Mouse (Mus musculus) CD4-positive, CD25-positive, alpha-beta regulatory T cell, adult 4 months (primary cell): ENCODE measurements around the gene Nhsl1. TPM values are rescaled to one million over a fixed set of nuclear protein-coding genes. Genes with fewer than 3 reads are reported as not detected.

Experiments
- ATAC-seq: one replicate; pipeline ENCODE4 v1.8.0; 2017
- polyA plus RNA-seq, 2 experiments: library from polyadenylated mRNA; unstranded; fragments of 100-300 nt; shearing (Covaris generic); gene quantifications; one replicate each; pipeline ENCODE4 v1.2.1; 2017

The Nhsl1 gene
- polyA plus RNA-seq, 2 experiments from 2014 or later: 1.5 to 2.2 TPM

DNA sequence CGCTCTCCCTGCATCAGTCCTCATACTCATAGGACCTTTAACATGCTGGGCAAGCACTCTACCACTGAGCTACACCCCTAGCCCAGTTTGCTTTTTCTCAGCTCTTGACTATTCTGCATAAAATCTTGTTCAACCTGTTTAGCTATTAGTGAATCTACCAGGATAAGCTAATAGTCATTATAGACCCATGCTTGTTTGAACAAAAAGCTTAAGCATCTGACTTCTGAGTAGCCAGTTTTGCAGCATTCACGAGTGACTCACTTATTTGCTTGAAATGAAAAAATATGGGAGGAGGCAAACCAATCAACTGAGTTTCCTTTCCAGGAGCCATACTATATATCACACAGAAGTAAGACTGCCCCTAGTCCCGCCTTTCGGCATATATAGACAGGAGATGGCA lies 32.0 kb downstream of the Nhsl1 start:
- ATAC-seq: no peak

DNA sequence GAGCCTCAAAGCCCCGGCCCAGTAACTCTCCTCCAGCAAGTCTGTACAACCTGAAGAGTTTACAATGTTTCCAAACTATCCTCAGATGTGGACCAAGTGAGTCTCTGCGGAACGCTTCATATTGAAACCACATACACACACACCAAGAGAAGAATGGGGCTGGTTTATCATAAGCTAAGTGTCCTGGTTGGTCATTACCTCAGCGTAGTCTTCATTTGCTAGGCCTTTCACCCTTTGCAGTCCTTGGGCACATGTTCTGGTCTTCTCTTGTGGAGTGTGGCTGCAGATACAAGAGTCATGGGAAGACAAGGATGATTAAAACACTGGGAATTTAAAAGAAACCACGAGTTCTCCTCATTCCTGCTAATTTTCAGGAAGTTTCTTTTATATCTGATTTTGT lies 34.2 kb downstream of the Nhsl1 start:
- ATAC-seq: no peak

DNA sequence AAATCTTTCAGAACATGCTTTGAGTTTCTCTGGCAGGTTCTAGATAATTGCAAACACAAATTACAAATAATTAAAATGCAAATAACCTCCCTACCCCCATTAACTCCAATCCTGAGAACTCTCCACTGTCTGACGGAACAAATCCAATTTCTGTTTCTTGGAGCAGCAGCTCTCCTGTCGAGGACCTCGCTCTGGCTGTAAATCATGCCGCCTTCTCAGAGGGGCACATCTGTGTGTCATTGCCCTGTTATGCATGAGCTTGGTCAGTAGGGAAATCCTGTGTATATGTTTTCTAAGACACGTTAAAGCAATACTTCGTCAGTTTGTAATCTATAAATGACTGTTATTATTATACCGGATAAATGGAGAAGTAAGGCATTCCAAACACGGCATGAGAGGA lies 35.3 kb downstream of the Nhsl1 start:
- ATAC-seq: no peak

DNA sequence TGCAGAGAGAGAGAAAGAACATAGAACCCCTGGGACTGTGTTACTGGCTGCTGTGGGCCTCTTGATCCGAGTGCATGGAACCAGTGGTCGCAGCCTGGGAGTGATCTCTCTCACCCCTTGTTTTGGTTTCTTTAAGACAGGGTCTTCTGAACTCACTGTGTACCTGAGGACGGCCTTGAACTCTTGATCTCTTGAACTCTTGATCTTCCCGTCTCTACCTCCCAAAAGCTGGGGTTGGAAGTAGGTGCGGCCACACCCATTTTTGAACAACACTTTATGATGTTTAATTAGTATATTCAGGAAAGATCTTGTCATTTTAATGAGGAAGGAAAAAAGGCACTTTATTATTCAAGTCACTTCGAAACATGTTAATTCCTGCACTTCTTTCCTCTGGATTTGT lies 37.7 kb downstream of the Nhsl1 start:
- no peak for ATAC-seq

DNA sequence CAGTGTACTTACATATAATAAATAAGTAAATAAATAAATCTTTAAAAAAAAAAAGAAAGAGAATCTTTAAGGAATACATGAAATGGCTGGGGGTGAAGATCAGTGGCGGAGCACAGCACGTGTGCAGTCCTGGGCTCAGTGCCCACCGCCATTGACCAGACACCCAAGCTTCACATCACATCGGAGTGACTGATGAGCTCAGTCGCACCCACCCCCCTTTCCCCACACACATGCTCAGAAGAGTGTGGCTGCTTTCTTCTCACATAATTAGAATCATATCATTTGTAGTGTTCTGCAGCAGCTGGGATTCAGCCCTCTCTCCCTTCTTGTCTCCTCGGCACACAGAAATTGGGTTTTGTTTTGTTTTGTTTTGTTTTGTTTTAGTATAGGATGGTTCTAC lies 38.4 kb downstream of the Nhsl1 start:
- no peak for ATAC-seq

DNA sequence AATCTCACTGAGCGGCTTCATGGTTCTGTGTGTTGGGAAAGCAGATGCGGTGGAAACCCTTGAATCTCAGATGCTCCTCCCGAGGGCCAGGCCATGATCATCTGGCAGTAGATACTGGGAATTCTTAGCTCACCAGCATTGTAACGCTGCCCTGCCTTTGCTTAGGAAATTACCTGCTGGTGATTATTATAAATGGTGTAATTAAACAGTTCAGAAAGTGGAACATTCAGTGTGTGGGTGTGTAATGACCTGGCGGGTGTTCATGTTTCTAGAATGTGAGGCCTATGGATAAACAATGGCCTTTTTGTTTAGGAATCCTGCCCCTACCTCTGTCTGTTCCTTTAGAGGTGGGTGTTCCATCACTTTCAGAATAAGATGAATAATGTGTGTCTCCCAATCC lies 39.7 kb downstream of the Nhsl1 start:
- ATAC-seq: no peak

DNA sequence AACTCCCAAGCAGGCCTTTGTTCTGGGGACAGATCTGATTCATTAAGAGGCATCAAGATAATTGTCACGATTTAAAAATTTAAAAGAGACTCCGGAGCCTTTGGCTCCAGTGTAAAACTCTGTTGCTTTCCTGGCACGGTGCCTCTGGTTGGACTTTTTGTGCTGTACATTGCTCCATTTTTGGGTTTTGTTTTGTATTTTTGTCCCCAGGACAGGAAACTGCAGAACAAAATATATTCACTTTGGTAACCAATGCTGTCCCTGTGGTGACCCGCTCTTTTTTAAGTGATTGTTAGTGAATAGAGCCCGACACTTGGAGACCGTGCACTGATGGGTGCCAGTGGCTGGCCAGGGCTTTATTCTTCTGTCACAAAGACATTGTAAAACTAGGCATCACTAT lies 41.4 kb downstream of the Nhsl1 start:
- no peak for ATAC-seq

DNA sequence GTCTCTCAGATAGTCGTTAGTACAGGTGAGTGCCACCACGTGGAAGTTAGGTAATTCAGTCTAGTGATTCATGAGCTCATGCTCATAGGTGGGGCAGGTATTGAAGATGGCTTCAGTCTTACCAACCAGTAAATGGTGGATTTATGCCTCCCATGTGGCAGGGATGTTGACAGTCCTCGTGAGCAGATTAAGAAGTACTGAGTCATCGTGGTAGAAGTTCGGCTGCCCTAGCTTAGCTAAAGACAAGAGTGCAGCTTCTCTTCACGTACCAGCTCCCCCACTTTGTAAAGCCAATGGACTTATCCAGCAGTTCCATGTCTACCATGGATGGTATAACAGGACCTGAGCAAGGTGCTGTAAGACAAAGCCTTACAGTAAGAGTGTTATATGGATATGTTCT lies 46.6 kb downstream of the Nhsl1 start:
- ATAC-seq: no peak

DNA sequence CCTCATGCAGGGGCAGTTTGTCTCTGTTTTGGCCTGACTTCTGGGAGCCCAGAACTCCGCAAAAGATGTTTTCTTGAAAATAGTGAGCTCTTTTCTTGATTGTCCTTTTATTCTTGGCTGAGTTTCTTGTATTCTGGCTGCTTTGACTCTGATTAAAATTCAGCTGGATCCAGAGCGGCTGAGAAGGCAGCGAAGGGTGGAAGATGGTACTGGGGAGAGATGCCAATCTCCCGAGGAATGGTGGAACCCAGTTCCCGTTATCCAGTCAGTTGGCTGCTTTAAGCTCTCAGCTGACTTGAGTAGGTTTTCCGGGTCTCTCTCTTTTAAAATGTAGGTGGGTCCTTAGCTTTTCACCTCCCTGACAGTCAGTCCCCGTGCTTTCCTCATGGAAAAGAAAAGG lies 47.9 kb downstream of the Nhsl1 start:
- ATAC-seq: no peak

DNA sequence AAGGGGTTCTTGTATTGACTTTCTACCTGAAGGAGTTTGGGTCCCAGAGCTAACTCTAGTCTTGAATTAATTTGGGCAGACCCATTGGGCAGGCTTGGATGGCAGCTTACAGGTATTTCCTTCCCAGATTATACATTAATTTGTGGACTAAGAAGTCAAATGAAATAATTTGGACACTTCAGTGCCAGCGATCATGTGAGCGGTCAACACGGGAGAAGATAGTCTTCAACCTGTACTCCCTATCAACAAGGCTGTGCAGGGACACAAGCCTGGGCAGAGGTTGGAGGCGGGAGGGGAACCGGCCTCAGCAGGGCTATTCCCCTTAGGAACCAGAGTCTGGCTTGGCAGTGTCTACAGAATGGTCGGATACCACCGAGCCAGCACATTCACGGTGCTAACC lies 49.3 kb downstream of the Nhsl1 start:
- no peak for ATAC-seq

DNA sequence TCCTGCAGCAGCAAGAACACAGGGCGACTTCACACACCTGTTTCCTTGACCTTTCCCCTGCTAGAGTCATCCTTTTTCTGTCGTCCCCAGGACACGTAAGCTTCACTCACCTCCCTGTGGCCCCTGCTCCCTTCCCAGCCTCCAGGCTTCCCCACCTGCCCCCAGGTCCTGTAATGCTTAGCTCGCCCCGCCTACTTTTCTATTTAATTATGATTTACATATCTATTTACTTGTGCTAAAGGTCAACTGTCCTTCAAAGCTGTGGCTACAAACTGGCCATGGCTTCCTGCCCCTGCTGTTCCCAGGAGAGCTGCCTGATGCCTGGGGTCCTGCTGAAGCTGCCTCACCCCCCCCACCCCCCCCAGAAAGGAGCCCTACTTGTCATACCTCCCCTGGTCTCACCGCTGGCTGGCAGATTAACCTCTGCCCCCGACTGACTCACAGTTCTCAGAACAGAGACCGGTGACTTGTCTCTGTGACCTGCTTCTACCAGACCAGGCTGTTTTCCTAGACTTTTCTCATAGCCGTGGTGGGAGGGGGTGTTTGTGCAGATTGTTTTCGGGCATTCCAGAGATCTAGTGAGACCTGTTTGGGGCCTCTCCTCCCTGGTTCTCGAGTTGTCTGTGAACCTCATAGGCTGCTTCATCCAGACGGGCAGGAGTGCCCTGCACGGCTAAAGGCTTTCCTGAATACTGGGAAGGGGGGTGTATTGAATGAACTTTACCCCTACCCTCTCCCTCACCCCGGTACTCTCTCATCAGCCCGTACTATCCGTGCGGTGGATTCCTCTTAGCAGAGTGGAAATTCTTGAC lies 51.9 kb downstream of the Nhsl1 start:
- no peak for ATAC-seq

DNA sequence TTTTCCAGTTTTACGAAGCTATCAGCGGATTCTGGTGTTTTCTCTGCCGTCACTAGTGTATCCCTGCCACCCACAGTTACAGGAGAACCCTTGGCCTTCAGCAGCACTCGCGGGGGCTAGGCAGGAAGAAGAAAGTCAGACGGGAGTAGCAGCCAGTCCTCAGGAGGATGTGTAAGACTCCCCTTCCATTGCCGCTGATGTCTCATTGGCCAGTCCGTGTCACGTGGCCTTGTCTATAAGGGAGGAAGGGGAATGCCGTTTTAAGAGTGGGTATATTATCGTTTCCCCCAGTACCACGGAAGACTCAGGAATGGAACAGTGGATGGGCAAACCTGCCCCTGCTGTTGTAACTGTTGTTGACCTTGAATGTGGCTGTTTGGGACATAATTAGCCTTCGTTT lies 53.1 kb downstream of the Nhsl1 start:
- no peak for ATAC-seq

DNA sequence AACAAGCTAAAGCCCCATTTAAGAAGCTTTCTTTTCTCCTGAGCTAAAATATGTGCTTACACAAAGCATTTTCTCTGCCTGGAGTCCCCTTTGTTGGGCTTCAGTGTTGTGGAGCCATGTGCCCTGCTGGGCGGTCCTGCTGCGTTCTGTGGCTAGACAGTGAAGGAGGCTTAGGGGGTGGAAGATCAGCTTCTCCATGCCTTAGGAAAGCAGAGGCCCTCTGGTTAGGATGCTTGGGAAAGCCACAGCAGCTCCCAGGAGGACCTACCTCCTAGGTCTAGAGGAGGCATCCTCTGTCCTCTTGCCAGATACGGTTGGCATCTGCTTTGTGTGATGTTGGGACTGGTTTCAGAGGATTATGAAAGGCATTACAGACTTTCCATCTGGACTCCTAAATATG lies 56.5 kb downstream of the Nhsl1 start:
- ATAC-seq: no peak

DNA sequence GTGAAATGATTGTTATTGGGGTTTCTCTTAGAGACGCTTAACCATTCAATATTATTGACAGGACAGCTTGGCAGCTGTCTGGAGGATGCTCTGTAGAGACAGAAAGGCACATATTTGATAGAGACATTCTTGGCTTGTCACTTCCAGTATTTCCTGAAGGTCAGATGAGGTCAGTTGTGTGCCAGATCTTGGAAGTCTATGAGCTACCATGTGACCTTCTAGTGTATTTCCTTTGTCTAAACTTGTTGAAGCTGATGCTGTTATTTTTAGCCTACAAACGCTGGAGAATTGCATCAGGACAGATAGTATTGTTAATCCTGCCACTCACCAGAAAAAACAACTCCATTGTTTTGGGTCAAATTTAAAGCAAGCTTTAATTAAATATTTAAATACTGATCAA lies 66.0 kb downstream of the Nhsl1 start:
- no peak for ATAC-seq

DNA sequence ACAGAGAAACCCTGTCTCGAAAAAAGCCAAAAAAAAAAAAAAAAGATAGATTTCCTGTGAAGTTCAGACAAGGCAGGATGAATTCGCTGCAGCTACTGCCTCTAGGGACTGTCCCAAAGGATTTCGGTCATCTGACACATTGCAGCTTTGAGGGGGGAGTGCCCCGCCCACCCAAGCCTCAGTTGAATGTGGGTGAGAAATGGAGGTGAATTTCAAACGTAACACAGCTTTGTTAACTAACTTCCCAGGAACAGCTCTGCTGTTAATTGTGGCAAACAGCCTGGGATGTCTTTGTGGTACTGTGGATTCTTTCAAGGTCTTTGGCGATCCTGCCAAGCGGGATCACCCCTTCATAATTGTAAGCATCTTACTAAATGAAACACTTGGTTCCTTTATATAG lies 67.4 kb downstream of the Nhsl1 start:
- ATAC-seq: no peak

DNA sequence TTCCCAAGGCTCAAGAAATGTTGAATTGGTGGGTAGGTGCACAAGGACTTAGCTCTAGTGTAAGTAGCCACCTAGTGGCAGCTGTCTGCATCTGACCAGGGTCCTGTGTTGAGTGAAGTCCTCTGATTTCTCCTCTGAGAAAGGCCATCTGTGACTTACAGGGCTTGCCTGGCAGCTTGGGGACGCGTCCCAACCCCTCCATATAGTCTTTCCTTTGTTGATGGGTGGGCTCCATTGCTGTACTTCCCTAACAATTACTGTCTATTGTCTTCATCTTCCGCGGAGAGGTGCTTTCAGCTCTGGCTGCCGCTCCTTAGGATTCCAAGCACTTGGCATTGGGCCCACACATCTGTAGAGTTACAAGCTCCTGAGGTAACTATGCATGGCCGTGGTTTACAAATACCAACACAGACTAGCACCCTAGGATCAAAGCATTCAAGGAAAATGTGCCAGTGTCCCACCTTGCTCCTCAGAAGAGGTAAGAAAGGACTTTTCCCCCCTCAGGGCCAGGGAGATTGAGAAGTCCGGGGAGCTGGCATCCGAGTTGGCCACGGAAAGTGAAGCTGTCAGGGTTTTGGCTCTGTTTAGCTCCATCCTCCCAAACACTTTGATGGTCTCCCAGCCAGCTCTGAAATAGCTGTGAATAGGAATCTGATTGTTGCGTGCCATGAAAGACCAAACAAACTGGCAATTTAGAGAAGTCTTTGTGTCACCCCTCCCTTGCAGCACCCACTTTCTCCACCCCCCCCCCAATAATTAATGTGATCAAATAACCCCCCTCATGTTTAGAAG lies 70.2 kb downstream of the Nhsl1 start:
- peak; percentile 63 for ATAC-seq

DNA sequence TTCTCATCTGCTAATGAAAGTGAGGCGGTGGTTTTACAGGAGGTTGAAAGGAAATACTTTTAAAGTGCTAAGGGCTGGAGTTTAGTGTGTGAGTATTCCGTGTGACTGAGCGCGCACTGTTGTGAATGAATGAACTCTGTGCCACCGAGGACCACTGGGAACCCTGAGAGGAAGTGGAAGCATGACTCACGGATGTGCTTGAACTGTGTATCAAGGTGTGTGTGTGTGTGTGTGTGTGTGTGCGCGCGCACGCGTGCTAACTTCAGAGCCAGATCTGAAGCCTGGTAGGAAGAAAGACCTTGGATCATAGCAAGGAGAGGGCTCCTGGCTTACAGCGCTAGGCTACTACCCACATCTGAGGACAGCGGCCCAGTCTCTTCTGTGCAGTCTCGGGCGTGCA lies 71.2 kb downstream of the Nhsl1 start:
- no peak for ATAC-seq

DNA sequence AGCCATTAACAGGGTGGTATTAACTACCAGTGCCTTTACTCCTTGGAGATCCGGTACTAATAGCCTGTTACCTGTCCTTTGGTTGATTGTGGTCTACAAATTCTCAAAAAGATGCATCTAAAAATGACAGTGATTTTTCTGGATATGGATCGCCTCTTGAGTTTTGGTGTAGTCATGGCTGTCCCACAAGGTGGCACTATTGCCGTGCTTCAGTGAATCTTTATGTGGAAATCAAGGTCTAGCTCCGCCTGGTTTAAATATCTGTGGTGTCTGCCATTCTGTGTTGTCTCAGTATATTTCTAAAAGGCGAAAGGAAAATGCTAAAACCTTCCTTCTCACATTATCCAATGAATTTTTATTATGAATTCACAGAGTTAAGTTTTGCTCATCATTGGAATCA lies 72.8 kb downstream of the Nhsl1 start:
- ATAC-seq: no peak

DNA sequence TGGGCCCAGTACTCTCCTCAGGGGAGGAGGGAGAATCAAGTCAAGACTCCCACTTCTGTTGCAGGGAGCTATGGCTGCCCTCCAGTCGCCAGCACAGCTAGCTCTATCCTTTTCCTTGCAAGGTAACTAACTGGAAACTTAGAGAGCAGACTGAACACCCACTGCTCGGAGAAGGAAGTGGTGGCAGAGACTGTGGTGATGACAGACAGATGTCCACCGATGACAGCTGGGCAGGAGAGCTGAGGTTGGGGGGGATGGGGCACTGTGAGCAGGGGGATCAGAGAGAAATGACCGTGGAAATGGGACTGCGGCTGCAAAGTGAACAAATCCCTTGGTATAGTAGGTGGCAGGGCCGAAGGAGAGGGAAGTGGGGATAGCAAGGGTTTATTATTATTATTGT lies 73.5 kb downstream of the Nhsl1 start:
- no peak for ATAC-seq

DNA sequence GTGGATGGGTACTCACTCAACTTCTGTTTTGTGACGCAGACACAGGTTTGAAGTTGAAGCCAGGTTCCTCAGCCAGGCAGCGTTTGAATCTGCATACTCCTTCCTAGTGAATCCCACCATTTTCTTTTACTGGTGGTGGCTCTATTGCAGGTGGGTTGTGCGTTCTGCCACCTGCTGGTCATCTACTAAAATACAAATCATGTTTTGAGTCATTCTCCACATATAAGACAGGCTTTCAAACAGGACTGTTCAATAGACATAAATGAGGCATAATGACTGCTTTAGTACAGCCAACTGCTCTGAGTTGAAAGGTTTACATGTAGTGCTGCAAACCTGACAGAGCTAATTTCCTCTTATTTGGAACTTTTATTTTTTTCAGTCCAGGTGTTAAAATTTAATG lies 75.0 kb downstream of the Nhsl1 start:
- no peak for ATAC-seq

DNA sequence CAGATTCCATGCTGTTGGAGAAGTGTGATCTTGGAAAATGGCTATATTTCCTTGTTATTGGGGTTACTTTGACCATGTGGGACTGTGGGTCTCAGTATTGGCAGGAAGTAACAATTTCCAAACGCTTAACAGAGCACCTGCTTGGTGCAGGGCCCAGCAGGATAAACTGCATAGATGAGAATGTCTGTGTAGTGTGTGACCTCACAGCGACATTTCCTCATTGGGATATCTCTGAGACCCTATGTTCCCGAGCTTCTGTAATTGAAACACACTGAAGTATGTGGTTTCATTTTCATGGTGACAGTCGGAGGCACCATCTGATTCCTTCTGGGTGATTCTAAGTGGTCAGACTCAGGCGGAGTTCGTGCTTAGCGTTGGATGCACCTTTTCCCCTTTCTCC lies 75.5 kb downstream of the Nhsl1 start:
- ATAC-seq: no peak

DNA sequence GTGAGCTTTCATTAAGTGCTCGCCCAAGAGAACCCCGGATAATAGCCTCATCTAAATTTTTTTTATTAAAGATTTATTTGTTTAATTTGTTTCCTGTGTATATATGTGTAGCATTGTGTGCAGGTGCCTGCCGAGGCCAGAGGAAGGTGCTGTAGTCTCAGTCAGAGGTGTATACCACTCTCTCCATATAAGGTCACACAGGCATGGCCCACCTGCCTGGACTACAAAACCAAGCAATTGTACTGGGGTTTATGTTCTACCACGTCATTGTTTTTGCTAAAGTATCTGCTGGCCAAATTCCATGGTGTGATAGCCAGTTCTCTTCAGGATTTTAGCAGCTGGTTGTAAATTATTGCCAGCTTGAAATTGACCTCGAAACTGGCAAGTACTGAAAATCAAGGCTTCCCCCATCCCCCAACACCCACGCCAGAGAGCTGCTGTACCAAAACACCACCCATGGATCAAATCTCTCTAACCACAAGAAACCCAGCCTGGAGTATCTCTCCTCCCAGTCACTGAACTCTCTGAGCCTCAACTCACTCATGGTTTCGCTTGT lies 81.4 kb downstream of the Nhsl1 start:
- no peak for ATAC-seq

DNA sequence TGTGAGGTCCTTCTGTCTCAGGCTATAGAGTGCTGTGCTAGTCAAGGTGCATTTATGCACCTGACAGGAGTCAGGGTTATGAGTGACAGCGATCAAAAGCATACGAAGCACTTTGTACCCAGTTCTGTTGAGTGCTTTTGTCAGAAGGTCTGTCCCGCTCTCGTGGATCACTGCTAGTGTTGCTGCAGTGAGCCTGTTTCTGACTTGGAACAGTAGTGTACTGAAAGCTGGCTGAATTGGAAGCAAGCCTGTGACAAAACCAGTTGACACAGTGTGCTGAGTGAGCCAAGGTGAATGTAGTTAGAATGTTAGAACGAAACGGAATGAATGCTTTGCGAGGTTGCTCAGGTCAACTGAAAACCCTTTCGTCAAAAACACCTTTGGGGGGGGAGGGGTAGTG lies 82.2 kb downstream of the Nhsl1 start:
- no peak for ATAC-seq

DNA sequence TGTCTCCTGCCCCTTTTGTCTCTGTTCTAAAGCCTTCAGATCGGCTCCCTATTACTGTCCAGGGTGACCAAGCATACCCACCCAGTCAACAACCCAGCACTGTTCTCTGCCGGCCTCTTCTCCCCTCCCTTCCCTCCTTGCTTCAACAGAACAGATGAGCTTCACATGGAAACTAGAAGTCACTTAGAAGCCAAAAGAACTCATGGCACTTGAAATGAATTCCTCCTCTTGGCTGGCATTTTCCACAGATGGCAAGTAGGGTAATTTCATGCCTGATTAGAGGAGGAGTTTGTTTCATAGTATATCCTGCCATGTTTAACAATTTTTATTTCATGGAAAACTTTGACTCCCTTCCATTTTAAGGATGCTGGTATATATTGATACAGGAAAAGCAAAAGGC lies 85.2 kb downstream of the Nhsl1 start:
- ATAC-seq: no peak
